Mouse (Mus musculus) liver, embryonic 16.5 days (tissue): Measurements from ENCODE around the gene Rnase11. TPM values are rescaled to one million over a fixed set of nuclear protein-coding genes. Genes with fewer than 3 reads are reported as not detected.

Experiments used
- ATAC-seq: fragments of 200-750 bp; cut with Nextera tagmentation; 2 replicates; pipeline ENCODE4 v1.8.0; 2017; ENCODE audit warnings: low read depth, mild to moderate bottlenecking, moderate number of reproducible peaks, moderate library complexity
- H3K27ac ChIP-seq: fragments of 300-500 bp; sonication (generic); 2 replicates; pipeline ENCODE4 v1.5.1; 2014; ENCODE audit warnings: mild to moderate bottlenecking, low read length
- H3K27me3 ChIP-seq: fragments of 300-500 bp; sonication (generic); 2 replicates; pipeline ENCODE4 v1.6.1; 2014; ENCODE audit warnings: low read depth, low read length, mixed read lengths; ENCODE audit not compliant: control insufficient read depth, insufficient read depth
- H3K36me3 ChIP-seq: fragments of 300-500 bp; sonication (generic); 2 replicates; pipeline ENCODE4 v1.6.1; 2014; ENCODE audit warnings: mild to moderate bottlenecking; ENCODE audit not compliant: control insufficient read depth, insufficient read depth
- H3K4me1 ChIP-seq: fragments of 300-500 bp; sonication (generic); 2 replicates; pipeline ENCODE4 v1.6.1; 2014; ENCODE audit warnings: low read depth, low read length, mixed read lengths; ENCODE audit not compliant: control insufficient read depth
- H3K4me2 ChIP-seq: fragments of 300-500 bp; sonication (generic); 2 replicates; pipeline ENCODE4 v1.6.1; 2014; ENCODE audit warnings: low read depth, low read length, mixed read lengths
- H3K4me3 ChIP-seq: fragments of 300-500 bp; sonication (generic); 2 replicates; pipeline ENCODE4 v1.5.1; 2014; ENCODE audit warnings: low read depth, mild to moderate bottlenecking, low read length
- H3K9ac ChIP-seq: fragments of 300-500 bp; sonication (generic); 2 replicates; pipeline ENCODE4 v1.6.1; 2014; ENCODE audit warnings: low read depth, low read length
- H3K9me3 ChIP-seq: fragments of 300-500 bp; sonication (generic); replicated peaks from 2 replicates; pipeline ENCODE4 v1.6.1; 2016; ENCODE audit warnings: low read length; ENCODE audit not compliant: control insufficient read depth
- WGBS: fragments of 180-500 bp; shearing (Covaris S2); extraction: QIAGEN DNeasy Blood & Tissue Kit; methylation state at CpG from one replicate; pipeline ENCODE4 v1.1.7; 2014; ENCODE audit not compliant: insufficient replicate concordance; 5-methylcytosine and 5-hydroxymethylcytosine counted together
- polyA plus RNA-seq: library from polyadenylated mRNA; unstranded; fragments of >200 nt; fragmentation: Nextera tagmentation; extraction: Ambion mirVana; gene quantifications from 2 replicates; pipeline ENCODE4 v1.2.1, GENCODE M21; 2015

Gene Rnase11
- polyA plus RNA-seq, 1 experiment from 2014 or later, result not detected

GRCm38 (mm10) chr14:51054243-51055237 lies 4.6 kb upstream of the Rnase11 start:
- Histone ChIP-seq H3K9ac (no peak overlapping the region), H3K4me1 (peaks cover 6% of the 10 kb centered on the region), H3K4me2 (no peak overlapping the region), H3K27ac (no peak overlapping the region), H3K9me3 (no peaks in the 10 kb centered on the region), H3K36me3 (no peaks in the 10 kb centered on the region), H3K27me3 (no peaks in the 10 kb centered on the region), H3K4me3 (no peak overlapping the region)
- ATAC-seq, result no peak
- 48% methylated on average over 13 of the region's 13 CpGs for WGBS

DNA sequence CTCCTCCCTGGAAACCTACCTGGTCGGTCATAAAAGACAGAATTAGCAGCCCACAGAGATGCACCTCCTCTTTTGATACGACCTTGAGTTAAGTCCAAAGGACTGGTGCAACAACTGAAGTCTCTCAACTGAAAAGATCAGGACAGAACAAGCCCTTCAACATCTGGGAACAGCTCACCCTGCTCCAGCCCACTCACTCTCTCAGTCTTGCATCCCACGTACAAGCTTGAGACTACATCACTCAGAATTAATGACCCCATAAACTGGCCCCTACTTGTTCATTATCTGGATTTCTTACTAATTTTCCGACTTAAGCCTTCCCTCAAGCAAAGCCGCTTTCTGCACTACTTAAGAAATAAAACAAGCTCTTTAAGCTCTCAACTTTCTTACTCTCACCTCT lies 3.2 kb upstream of the Rnase11 start:
- no peak overlapping the region for H3K27ac ChIP-seq
- no peaks in the 10 kb centered on the region for H3K36me3 ChIP-seq
- H3K9ac ChIP-seq, result no peak overlapping the region
- H3K4me2 ChIP-seq, result no peak overlapping the region
- H3K9me3 ChIP-seq, result no peaks in the 10 kb centered on the region
- no peak for ATAC-seq
- H3K4me1 ChIP-seq, result peaks cover 6% of the 10 kb centered on the region
- H3K4me3 ChIP-seq, result no peak overlapping the region
- no peaks in the 10 kb centered on the region for H3K27me3 ChIP-seq
- WGBS, result 60% methylated on average over 5 of the region's 5 CpGs

- no peak for ATAC-seq
- Histone ChIP-seq H3K4me3 (no peak overlapping the region), H3K27me3 (no peaks in the 10 kb centered on the region), H3K9ac (no peak overlapping the region), H3K27ac (no peak overlapping the region), H3K4me1 (no peaks in the 10 kb centered on the region), H3K9me3 (no peaks in the 10 kb centered on the region), H3K36me3 (no peaks in the 10 kb centered on the region), H3K4me2 (no peak overlapping the region)
- WGBS, result 57% methylated on average over 5 of the region's 5 CpGs
Measured at GRCm38 (mm10) chr14:51051941-51052340, 2.0 kb upstream of the Rnase11 start.

DNA sequence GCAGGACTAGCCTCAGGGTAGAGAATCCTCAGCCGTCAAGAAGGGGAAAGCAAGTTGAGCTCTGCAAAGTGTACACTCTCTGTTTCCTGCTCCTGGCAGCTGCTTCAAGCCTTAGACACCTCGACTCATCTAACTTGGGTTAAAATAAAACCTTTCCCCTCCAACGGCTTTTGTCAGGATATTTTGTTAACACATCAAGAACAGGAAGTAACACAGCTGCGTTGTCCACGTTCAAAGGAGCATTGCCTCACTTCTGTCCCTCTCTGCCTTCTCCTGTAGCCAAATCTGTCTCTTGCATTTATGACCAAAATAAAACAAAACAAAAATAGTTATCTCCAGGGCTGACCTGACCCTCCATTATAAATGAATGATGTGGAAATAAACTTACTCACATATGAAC lies 2.1 kb downstream of the Rnase11 start:
- ATAC-seq, result no peak
- no peaks in the 10 kb centered on the region for H3K36me3 ChIP-seq
- H3K4me1 ChIP-seq, result no peaks in the 10 kb centered on the region
- H3K4me2 ChIP-seq, result no peak overlapping the region
- no peak overlapping the region for H3K27ac ChIP-seq
- H3K9me3 ChIP-seq, result no peaks in the 10 kb centered on the region
- H3K9ac ChIP-seq, result no peak overlapping the region
- WGBS, result 7% methylated on average over 5 of the region's 5 CpGs
- no peak overlapping the region for H3K4me3 ChIP-seq
- H3K27me3 ChIP-seq, result no peaks in the 10 kb centered on the region

DNA sequence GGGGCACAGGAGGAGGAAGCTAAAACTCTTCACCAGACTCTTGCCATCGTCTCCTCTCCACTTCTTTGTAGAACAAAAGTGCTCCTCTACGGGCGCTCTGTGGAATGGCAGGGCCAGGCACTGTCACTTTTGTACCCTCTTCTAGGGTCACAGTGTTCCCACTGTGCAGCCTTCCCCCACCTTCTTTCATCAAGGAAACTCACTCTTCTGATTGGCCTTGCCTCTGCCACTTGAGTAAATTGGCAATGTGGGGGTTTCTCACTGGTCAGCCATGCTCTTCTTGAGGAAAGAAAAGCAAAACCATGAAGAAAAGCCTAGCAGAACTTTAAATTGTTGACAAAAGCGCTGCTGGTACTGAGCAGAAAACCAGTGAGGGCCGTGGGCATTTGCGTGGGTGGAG lies 8.2 kb downstream of the Rnase11 start, which contains the start of gene Rnase9:
Gene Rnase9 (minus strand): TSS at position 101 of the 400 bp plus-strand sequence.
- Histone ChIP-seq H3K4me1 (no peaks in the 10 kb centered on the region), H3K9me3 (no peaks in the 10 kb centered on the region), H3K27me3 (no peaks in the 10 kb centered on the region), H3K27ac (no peak within 1 kb of the TSS), H3K4me3 (no peak within 1 kb of the TSS), H3K9ac (no peak within 1 kb of the TSS), H3K4me2 (no peak within 1 kb of the TSS), H3K36me3 (no peaks in the 10 kb centered on the region)
- 65% methylated on average over 6 of the region's 6 CpGs for WGBS
- ATAC-seq, result no peak

DNA sequence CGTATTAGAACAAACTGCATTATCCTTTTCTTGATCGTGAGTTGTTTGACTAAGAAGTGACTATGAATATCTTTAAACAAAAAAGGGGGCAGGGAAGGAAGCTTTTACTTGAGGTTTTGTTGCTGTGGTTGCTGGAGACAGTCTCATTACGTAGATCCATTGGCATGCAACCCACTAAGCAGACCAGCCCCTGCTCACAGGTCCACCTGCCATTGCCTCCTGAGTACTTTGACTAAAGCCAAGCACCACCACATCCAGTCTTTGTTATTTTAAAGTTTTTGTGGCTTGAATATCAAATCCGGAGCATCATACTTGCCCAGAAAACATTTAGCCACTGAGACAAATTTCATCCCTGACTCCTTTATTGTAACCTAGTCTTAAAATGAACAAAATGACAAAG lies 13.7 kb downstream of the Rnase11 start:
- Histone ChIP-seq H3K4me2 (no peak overlapping the region), H3K9ac (no peak overlapping the region), H3K27ac (no peak overlapping the region), H3K4me3 (no peak overlapping the region), H3K36me3 (no peaks in the 10 kb centered on the region), H3K4me1 (no peaks in the 10 kb centered on the region), H3K9me3 (no peaks in the 10 kb centered on the region), H3K27me3 (no peaks in the 10 kb centered on the region)
- WGBS, result 66% methylated on average over 4 of the region's 4 CpGs
- no peak for ATAC-seq

- H3K4me1 ChIP-seq, result no peaks in the 10 kb centered on the region
- no peak overlapping the region for H3K27ac ChIP-seq
- no peaks in the 10 kb centered on the region for H3K27me3 ChIP-seq
- no peak overlapping the region for H3K4me3 ChIP-seq
- no peaks in the 10 kb centered on the region for H3K9me3 ChIP-seq
- no peak overlapping the region for H3K9ac ChIP-seq
- ATAC-seq, result no peak
- H3K36me3 ChIP-seq, result no peaks in the 10 kb centered on the region
- no peak overlapping the region for H3K4me2 ChIP-seq
- WGBS, result 61% methylated on average over 1 of the region's 1 CpGs
Measured at GRCm38 (mm10) chr14:51035206-51035605, 14.8 kb downstream of the Rnase11 start.

- 43% methylated on average over 3 of the region's 3 CpGs for WGBS
- no peak overlapping the region for H3K4me2 ChIP-seq
- no peak overlapping the region for H3K9ac ChIP-seq
- H3K4me1 ChIP-seq, result no peaks in the 10 kb centered on the region
- no peak for ATAC-seq
- H3K27ac ChIP-seq, result no peak overlapping the region
- H3K27me3 ChIP-seq, result no peaks in the 10 kb centered on the region
- no peak overlapping the region for H3K4me3 ChIP-seq
- H3K36me3 ChIP-seq, result no peaks in the 10 kb centered on the region
- H3K9me3 ChIP-seq, result no peaks in the 10 kb centered on the region
Measured at GRCm38 (mm10) chr14:51027387-51028155, 22.4 kb downstream of the Rnase11 start.
